Comparison of ENCODE assay signal across 25 mouse cellular contexts in genomic region chr10:13768866-13769265, GRCm38 (mm10).
"Had no signal": no experiment of that assay in that cellular context is flagged by ENCODE, and none has a peak within 500 bp of the region (broad histone marks: within the 10 kb centered on the region; RNA-seq: fewer than 3 reads in every experiment).

No protein-coding gene starts in this region.

- DNase-seq: cerebellum, adult 9-11 months; cerebellum, postnatal 10 days; cerebellum, postnatal 14 days; cerebellum, postnatal 36 days; embryo, embryonic 11 days; forebrain, postnatal 0 days; gastrocnemius, postnatal 10 days; gastrocnemius, postnatal 14 days; gastrocnemius, postnatal 25 days; gastrocnemius, postnatal 36 days; heart, adult 11 months; heart, adult 18-20 months; heart, adult 2 months had no signal

- H3K9me3 ChIP-seq: embryonic facial prominence, embryonic 10.5 days; embryonic facial prominence, embryonic 12.5 days; embryonic facial prominence, embryonic 13.5 days; embryonic facial prominence, embryonic 15.5 days; forebrain, embryonic 10.5 days; forebrain, embryonic 12.5 days; forebrain, embryonic 13.5 days; forebrain, embryonic 15.5 days; heart, embryonic 10.5 days had no signal

- H3K27me3 ChIP-seq: embryonic facial prominence, embryonic 12.5 days; embryonic facial prominence, embryonic 13.5 days; embryonic facial prominence, embryonic 15.5 days; forebrain, embryonic 12.5 days; forebrain, embryonic 13.5 days; forebrain, embryonic 15.5 days had no signal

- H3K4me2 ChIP-seq: embryonic facial prominence, embryonic 12.5 days; embryonic facial prominence, embryonic 13.5 days; embryonic facial prominence, embryonic 15.5 days; forebrain, embryonic 12.5 days; forebrain, embryonic 13.5 days; forebrain, embryonic 15.5 days had no signal

- H3K36me3 ChIP-seq: embryonic facial prominence, embryonic 10.5 days; embryonic facial prominence, embryonic 12.5 days; embryonic facial prominence, embryonic 13.5 days; embryonic facial prominence, embryonic 15.5 days; forebrain, embryonic 10.5 days; forebrain, embryonic 12.5 days; forebrain, embryonic 15.5 days; heart, embryonic 10.5 days had no signal

- H3K4me1 ChIP-seq: embryonic facial prominence, embryonic 10.5 days; embryonic facial prominence, embryonic 12.5 days; embryonic facial prominence, embryonic 15.5 days; forebrain, embryonic 10.5 days; forebrain, embryonic 12.5 days; forebrain, embryonic 13.5 days; forebrain, embryonic 15.5 days had no signal

- ATAC-seq: forebrain, embryonic 13.5 days; forebrain, embryonic 14.5 days; forebrain, embryonic 15.5 days; forebrain, embryonic 16.5 days; forebrain, postnatal 0 days had no signal

- H3K9ac ChIP-seq: embryonic facial prominence, embryonic 12.5 days; embryonic facial prominence, embryonic 13.5 days; embryonic facial prominence, embryonic 15.5 days; forebrain, embryonic 12.5 days; forebrain, embryonic 13.5 days; forebrain, embryonic 15.5 days; forebrain, postnatal 0 days had no signal

- H3K4me3 ChIP-seq: embryonic facial prominence, embryonic 10.5 days; embryonic facial prominence, embryonic 12.5 days; embryonic facial prominence, embryonic 13.5 days; embryonic facial prominence, embryonic 15.5 days; erythroblast, embryonic 14.5 days; forebrain, embryonic 10.5 days; forebrain, embryonic 12.5 days; forebrain, embryonic 13.5 days; forebrain, embryonic 15.5 days; heart, adult 2 months; heart, embryonic 10.5 days had no signal

- H3K27ac ChIP-seq: embryonic facial prominence, embryonic 10.5 days; embryonic facial prominence, embryonic 12.5 days; embryonic facial prominence, embryonic 13.5 days; embryonic facial prominence, embryonic 15.5 days; forebrain, embryonic 10.5 days; forebrain, embryonic 12.5 days; forebrain, embryonic 13.5 days; forebrain, embryonic 15.5 days; heart, embryonic 10.5 days had no signal
